12 mouse cellular contexts compared by ENCODE assay signal in the genomic region with DNA sequence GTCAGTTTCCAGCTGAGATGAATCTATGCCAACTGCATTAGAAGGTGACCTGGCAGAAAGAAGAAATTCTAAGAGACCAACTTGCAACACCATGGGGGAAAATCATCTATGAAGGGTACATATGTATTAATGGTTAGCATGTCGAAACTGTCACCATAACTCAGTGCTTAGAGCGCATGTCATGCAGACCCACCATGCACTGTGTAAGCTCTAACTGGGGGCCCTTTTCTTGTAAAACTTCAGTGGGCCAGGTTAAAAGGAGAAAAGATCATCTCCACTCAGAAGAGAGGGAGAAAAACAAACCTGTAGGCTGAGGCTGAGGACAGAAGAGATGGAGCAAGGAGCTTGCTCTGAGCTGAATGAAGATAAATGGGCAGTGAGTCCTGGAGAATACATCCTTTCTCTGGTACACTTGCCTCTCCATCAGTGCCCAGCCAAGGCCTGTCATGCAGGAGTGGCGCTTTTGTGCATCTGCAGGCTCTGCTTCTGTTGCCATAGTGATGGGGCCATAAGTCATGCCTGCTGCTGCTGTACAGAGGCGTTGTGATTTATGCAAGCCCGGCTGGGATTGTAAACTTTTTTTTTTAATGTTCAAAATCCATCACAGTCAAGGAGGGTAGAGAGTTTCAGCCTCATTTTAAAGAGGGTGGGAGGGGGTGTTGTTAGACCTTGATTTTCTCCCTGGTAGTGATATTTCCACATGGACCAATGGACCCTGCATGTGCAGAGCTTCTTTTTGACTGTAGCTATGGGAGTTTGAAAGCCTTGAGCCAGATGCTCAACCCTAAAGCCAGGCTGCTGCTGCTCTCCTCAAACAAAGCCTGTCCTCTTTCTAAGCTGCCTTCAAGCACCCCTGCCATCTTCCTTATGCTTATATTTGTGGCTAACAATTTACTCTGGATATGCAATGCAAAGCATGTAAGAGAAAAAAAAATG.
A peak's percentile ranks its signal among the peaks of the same experiment; 100 is the strongest.
DNase-seq lines count a peak whose midpoint lies in the region; ATAC-seq lines count a peak whose summit lies in the region.
"Had no signal": no experiment of that assay in that cellular context is flagged by ENCODE, and none has a peak within 500 bp of the region (broad histone marks: within the 10 kb centered on the region; RNA-seq: fewer than 3 reads in every experiment).

No protein-coding gene starts in this region.

- H3K9ac ChIP-seq in hindbrain, embryonic 12.5 days, result no peak overlapping the region
- H3K9ac ChIP-seq in midbrain, embryonic 13.5 days (replicated peaks), result no peak overlapping the region
- no peak overlapping the region for H3K9ac ChIP-seq in intestine, embryonic 16.5 days (ENCODE audit: low read depth, low read length)
- H3K9ac ChIP-seq: heart, embryonic 15.5 days had no signal

- no peaks in the 10 kb centered on the region for H3K27me3 ChIP-seq in hindbrain, embryonic 12.5 days
- H3K27me3 ChIP-seq in midbrain, embryonic 13.5 days, result no peaks in the 10 kb centered on the region
- H3K27me3 ChIP-seq in intestine, embryonic 16.5 days (replicated peaks; ENCODE audit: control insufficient read depth, insufficient read depth, low read length), result no peaks in the 10 kb centered on the region
- H3K27me3 ChIP-seq: heart, embryonic 15.5 days had no signal

- WGBS in hindbrain, embryonic 12.5 days, result 31% methylated on average over 5 of the region's 5 CpGs
- 38% methylated on average over 5 of the region's 5 CpGs for WGBS in midbrain, embryonic 13.5 days
- WGBS in intestine, embryonic 16.5 days, result 43% methylated on average over 5 of the region's 5 CpGs

- H3K27ac ChIP-seq in hindbrain, embryonic 12.5 days, result peak overlapping the region; percentile 70
- peak overlapping the region; percentile 74 for H3K27ac ChIP-seq in midbrain, embryonic 13.5 days
- no peak overlapping the region for H3K27ac ChIP-seq in intestine, embryonic 16.5 days (ENCODE audit: low read length)
- H3K27ac ChIP-seq: heart, embryonic 15.5 days had no signal

- H3K4me1 ChIP-seq in hindbrain, embryonic 12.5 days, result peaks cover 11% of the 10 kb centered on the region
- H3K4me1 ChIP-seq in midbrain, embryonic 13.5 days (replicated peaks), result peaks cover 15% of the 10 kb centered on the region
- no peaks in the 10 kb centered on the region for H3K4me1 ChIP-seq in intestine, embryonic 16.5 days (ENCODE audit: control insufficient read depth, insufficient read depth, low read length)

- peak; percentile 97 for ATAC-seq in hindbrain, embryonic 12.5 days (ENCODE audit: low FRiP score)
- ATAC-seq in midbrain, embryonic 13.5 days, result peak; percentile 97
- ATAC-seq in intestine, embryonic 16.5 days, result no peak
- ATAC-seq in activated CD4-positive, CD25-positive, alpha-beta regulatory T cell, adult 4 months, result no peak

- peak; percentile 65 for DNase-seq in brain, adult 2 months (ENCODE audit: low read depth, low spot score)
- DNase-seq in embryo, embryonic 10 days (ENCODE audit: low spot score), result peak; percentile 80
- DNase-seq in heart, adult 9 months (ENCODE audit: low spot score in 2 of 2), result no peak
- no peak for DNase-seq in urinary bladder, postnatal 36 days (ENCODE audit: low spot score in 2 of 2)
- DNase-seq: cerebellum, adult 2 months; kidney, postnatal 14 days; lung, postnatal 36 days had no signal

- H3K4me2 ChIP-seq in hindbrain, embryonic 12.5 days (replicated peaks), result no peak overlapping the region
- no peak overlapping the region for H3K4me2 ChIP-seq in midbrain, embryonic 13.5 days (replicated peaks)
- H3K4me2 ChIP-seq in intestine, embryonic 16.5 days (ENCODE audit: low read depth, low read length), result no peak overlapping the region
- H3K4me2 ChIP-seq: heart, embryonic 15.5 days had no signal

- no peak overlapping the region for H3K4me3 ChIP-seq in hindbrain, embryonic 12.5 days
- no peak overlapping the region for H3K4me3 ChIP-seq in midbrain, embryonic 13.5 days (replicated peaks)
- H3K4me3 ChIP-seq in intestine, embryonic 16.5 days (ENCODE audit: low read length), result no peak overlapping the region
- H3K4me3 ChIP-seq: heart, embryonic 15.5 days had no signal

- H3K36me3 ChIP-seq in hindbrain, embryonic 12.5 days, result no peaks in the 10 kb centered on the region
- H3K36me3 ChIP-seq in midbrain, embryonic 13.5 days, result no peaks in the 10 kb centered on the region
- no peaks in the 10 kb centered on the region for H3K36me3 ChIP-seq in intestine, embryonic 16.5 days (ENCODE audit: control insufficient read depth, insufficient read depth, low read length)
- H3K36me3 ChIP-seq: heart, embryonic 15.5 days had no signal

- no peaks in the 10 kb centered on the region for H3K9me3 ChIP-seq in hindbrain, embryonic 12.5 days (replicated peaks)
- no peaks in the 10 kb centered on the region for H3K9me3 ChIP-seq in midbrain, embryonic 13.5 days
- no peaks in the 10 kb centered on the region for H3K9me3 ChIP-seq in intestine, embryonic 16.5 days (ENCODE audit: control insufficient read depth, low read length)
- H3K9me3 ChIP-seq: heart, embryonic 15.5 days had no signal

Comparison
In these comparisons a context has a peak if more than half of its experiments do, and no peak if none do; other contexts are left out.
1. DNase-seq: peak in brain, adult 2 months (single experiment) and embryo, embryonic 10 days (single experiment); none in heart, adult 9 months (0 of 2) and urinary bladder, postnatal 36 days (0 of 2).
2. ATAC-seq: peak in hindbrain, embryonic 12.5 days (single experiment) and midbrain, embryonic 13.5 days (single experiment); none in intestine, embryonic 16.5 days (single experiment) and activated CD4-positive, CD25-positive, alpha-beta regulatory T cell, adult 4 months (single experiment).